Mouse (Mus musculus): ENCODE data around the gene Abcc1. TPM values are rescaled to one million over a fixed set of nuclear protein-coding genes. Genes with fewer than 3 reads are reported as not detected.

Gene Abcc1
- polyA plus RNA-seq, 1 experiment: 0.06 TPM

DNA sequence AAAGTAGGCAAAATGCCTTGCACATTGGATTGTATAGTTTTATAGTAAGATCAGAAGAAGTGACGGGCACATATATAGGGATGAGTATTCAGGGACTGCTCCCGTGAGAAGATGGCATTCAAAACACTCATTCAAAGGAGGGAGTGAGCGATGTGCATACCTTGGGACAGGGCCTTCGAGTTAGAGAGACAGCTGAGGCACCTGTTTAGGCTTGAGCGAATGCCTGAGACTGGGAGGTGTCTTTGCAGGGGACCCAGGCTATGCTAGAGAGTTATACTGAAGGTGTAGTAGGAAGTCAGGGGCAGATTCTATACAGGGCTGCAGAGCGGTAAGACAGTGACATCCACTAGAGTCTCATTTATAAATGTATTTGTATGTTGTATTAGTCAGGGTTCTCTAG is 44.3 kb downstream of the Abcc1 start:
- Histone ChIP-seq H3K36me3 (ENCODE audit: control insufficient read depth) (peaks cover 27% of the 10 kb centered on the region), H3K9me3 (ENCODE audit: control insufficient read depth, low read length) (no peaks in the 10 kb centered on the region), H3K4me3 (replicated peaks) (no peak overlapping the region), H3K27me3 (ENCODE audit: control insufficient read depth) (no peaks in the 10 kb centered on the region), H3K4me1 (ENCODE audit: control insufficient read depth) (no peaks in the 10 kb centered on the region)
- TF ChIP-seq GATA1 (IDR thresholded peaks at IDR 0.05; ENCODE audit: low read length) (no peak), TAL1 (IDR thresholded peaks at IDR 0.05; ENCODE audit: low read length) (no peak)

GRCm38 (mm10) chr16:14409124-14409523 is 47.8 kb downstream of the Abcc1 start:
- peaks cover 38% of the 10 kb centered on the region for H3K36me3 ChIP-seq (ENCODE audit: control insufficient read depth)
- TF ChIP-seq GATA1 (IDR thresholded peaks at IDR 0.05; ENCODE audit: low read length): no peak
- no peak for TF ChIP-seq TAL1 (IDR thresholded peaks at IDR 0.05; ENCODE audit: low read length)

DNA sequence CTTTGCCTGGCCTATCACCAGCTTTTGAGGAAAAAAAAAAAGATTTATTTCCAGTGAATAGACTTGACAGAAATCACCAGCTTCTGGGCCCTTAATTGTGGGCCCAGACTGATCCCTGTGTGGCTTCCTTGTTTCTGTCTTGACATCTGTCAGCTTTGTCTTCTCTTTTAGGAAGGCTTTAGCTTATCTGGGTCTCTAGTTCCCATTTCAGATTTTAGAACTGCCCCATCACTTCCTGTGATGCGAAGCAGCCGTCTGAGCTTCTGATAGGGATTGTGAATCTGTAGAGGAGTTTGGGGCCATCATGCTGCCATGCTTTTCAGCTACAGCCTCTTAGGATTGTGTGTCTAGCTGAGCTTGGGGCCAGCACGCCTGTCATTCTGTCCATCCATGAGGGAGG is 48.4 kb downstream of the Abcc1 start:
- no peak for TF ChIP-seq GATA1 (IDR thresholded peaks at IDR 0.05; ENCODE audit: low read length)
- TF ChIP-seq TAL1 (IDR thresholded peaks at IDR 0.05; ENCODE audit: low read length): no peak
- Histone ChIP-seq H3K9me3 (ENCODE audit: control insufficient read depth, low read length) (no peaks in the 10 kb centered on the region), H3K4me3 (replicated peaks) (no peak overlapping the region), H3K4me1 (ENCODE audit: control insufficient read depth) (no peaks in the 10 kb centered on the region), H3K36me3 (ENCODE audit: control insufficient read depth) (peaks cover 34% of the 10 kb centered on the region), H3K27me3 (ENCODE audit: control insufficient read depth) (no peaks in the 10 kb centered on the region)

More at GRCm38 (mm10) chr16:14409124-14409523, 47.8 kb downstream of the Abcc1 start:
- H3K9me3 ChIP-seq (ENCODE audit: control insufficient read depth, low read length): no peaks in the 10 kb centered on the region
- no peaks in the 10 kb centered on the region for H3K4me1 ChIP-seq (ENCODE audit: control insufficient read depth)
- H3K4me3 ChIP-seq (replicated peaks): no peak overlapping the region
- no peaks in the 10 kb centered on the region for H3K27me3 ChIP-seq (ENCODE audit: control insufficient read depth)

DNA sequence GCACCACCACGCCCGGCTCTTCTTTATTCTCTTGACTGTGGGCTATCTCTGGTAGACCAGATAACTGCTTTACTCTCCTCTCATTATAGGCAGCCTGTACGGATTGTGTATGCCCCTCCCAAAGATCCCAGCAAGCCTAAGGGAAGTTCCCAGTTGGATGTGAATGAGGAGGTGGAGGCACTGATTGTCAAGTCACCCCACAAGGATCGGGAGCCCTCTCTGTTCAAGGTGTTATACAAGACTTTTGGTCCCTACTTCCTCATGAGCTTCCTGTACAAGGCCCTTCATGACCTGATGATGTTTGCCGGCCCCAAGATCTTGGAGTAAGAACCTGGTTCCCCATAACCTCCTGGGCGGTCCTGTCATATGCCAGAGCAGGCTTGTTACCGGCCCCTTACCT is 49.3 kb downstream of the Abcc1 start:
- Histone ChIP-seq H3K4me1 (ENCODE audit: control insufficient read depth) (no peaks in the 10 kb centered on the region), H3K9me3 (ENCODE audit: control insufficient read depth, low read length) (no peaks in the 10 kb centered on the region), H3K4me3 (replicated peaks) (no peak overlapping the region), H3K27me3 (ENCODE audit: control insufficient read depth) (no peaks in the 10 kb centered on the region), H3K36me3 (ENCODE audit: control insufficient read depth) (peaks cover 26% of the 10 kb centered on the region)
- TF ChIP-seq GATA1 (IDR thresholded peaks at IDR 0.05; ENCODE audit: low read length) (no peak), TAL1 (IDR thresholded peaks at IDR 0.05; ENCODE audit: low read length) (no peak)

- no peak overlapping the region for H3K4me3 ChIP-seq (replicated peaks)
- H3K4me1 ChIP-seq (ENCODE audit: control insufficient read depth): no peaks in the 10 kb centered on the region
- TF ChIP-seq TAL1 (IDR thresholded peaks at IDR 0.05; ENCODE audit: low read length) (no peak), GATA1 (IDR thresholded peaks at IDR 0.05; ENCODE audit: low read length) (no peak)
- peaks cover 24% of the 10 kb centered on the region for H3K36me3 ChIP-seq (ENCODE audit: control insufficient read depth)
- no peaks in the 10 kb centered on the region for H3K9me3 ChIP-seq (ENCODE audit: control insufficient read depth, low read length)
- H3K27me3 ChIP-seq (ENCODE audit: control insufficient read depth): no peaks in the 10 kb centered on the region
These were observed 49.8 kb downstream of the Abcc1 start for GRCm38 (mm10) chr16:14411156-14411555.

- peaks cover 17% of the 10 kb centered on the region for H3K36me3 ChIP-seq (ENCODE audit: control insufficient read depth)
- H3K9me3 ChIP-seq (ENCODE audit: control insufficient read depth, low read length): no peaks in the 10 kb centered on the region
- TF ChIP-seq GATA1 (IDR thresholded peaks at IDR 0.05; ENCODE audit: low read length): no peak
- no peak for TF ChIP-seq TAL1 (IDR thresholded peaks at IDR 0.05; ENCODE audit: low read length)
These were observed 51.2 kb downstream of the Abcc1 start for GRCm38 (mm10) chr16:14412551-14412950.

GRCm38 (mm10) chr16:14415206-14415605 is 53.8 kb downstream of the Abcc1 start:
- Histone ChIP-seq H3K4me1 (ENCODE audit: control insufficient read depth) (no peaks in the 10 kb centered on the region), H3K4me3 (replicated peaks) (no peak overlapping the region), H3K27me3 (ENCODE audit: control insufficient read depth) (no peaks in the 10 kb centered on the region), H3K9me3 (ENCODE audit: control insufficient read depth, low read length) (no peaks in the 10 kb centered on the region), H3K36me3 (ENCODE audit: control insufficient read depth) (peaks cover 15% of the 10 kb centered on the region)
- TF ChIP-seq TAL1 (IDR thresholded peaks at IDR 0.05; ENCODE audit: low read length): no peak

More at GRCm38 (mm10) chr16:14412551-14412950, 51.2 kb downstream of the Abcc1 start:
- Histone ChIP-seq H3K4me3 (replicated peaks) (no peak overlapping the region), H3K4me1 (ENCODE audit: control insufficient read depth) (no peaks in the 10 kb centered on the region), H3K27me3 (ENCODE audit: control insufficient read depth) (no peaks in the 10 kb centered on the region)

DNA sequence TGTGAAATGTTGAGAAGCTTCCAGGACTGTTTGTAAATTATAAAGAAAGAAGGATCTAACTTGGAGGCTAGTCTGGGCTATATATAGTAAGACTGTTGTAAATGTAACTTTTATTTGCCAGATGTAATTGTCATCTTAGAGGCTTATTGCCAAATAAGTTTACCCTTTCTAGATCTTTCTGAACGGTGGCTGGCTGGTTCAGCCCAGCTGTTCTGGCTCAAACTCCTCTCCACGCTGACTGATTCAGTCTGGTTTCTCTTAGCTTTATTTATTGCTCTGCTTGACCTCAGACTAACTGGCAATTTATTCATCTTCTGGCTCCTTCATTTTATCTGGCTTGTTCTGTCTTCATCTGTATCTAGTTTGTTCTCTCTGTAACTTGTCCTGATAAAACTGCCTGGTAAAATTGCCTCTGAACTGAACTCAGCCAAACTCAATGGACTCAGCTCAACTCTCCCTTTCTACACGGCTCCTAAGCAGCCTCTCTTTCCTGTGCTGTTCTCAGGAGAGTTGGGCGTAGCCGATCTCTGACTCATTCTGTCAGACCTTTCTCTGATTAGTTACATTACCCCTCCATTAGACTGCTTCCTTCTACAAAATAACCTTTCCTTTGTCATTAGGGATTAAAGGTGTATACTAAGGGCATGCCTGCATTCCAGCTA is 55.7 kb downstream of the Abcc1 start:
- H3K4me1 ChIP-seq (ENCODE audit: control insufficient read depth): no peaks in the 10 kb centered on the region
- TF ChIP-seq TAL1 (IDR thresholded peaks at IDR 0.05; ENCODE audit: low read length) (no peak), GATA1 (IDR thresholded peaks at IDR 0.05; ENCODE audit: low read length) (no peak)
- H3K9me3 ChIP-seq (ENCODE audit: control insufficient read depth, low read length): no peaks in the 10 kb centered on the region
- peaks cover 7% of the 10 kb centered on the region; the same call in 1 of the 2 replicates for H3K36me3 ChIP-seq (ENCODE audit: control insufficient read depth)
- no peak overlapping the region for H3K4me3 ChIP-seq (replicated peaks)
- H3K27me3 ChIP-seq (ENCODE audit: control insufficient read depth): no peaks in the 10 kb centered on the region

DNA sequence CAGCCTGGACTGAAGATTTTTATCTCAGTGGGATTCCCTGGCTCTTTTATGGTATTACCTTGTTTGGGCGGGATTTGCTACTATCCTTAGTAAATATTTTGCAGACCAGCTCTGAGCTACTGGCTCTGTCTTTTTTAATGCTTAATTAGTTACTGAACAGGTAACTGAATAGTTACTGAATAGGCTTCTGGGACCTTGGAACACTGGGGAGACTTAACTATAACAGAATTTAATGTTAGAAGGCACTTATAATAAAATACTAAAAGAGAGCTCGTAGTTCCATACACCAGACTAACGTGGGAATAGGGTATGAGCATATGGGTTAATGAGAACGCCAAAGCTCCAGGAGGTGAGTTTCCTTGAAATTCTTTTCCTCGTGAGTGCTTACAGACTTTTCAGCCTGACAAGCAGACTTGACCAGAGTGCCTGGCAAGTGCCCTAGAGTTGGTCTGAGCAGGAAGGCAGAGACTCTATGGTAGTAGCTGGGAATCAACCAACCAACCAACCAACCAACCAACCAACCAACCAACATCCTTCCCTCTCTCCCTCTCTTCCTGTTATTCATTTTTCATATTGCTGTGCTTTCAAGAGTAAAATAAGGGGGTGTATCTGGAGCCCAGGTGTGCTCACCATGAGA is 59.3 kb downstream of the Abcc1 start:
- H3K4me1 ChIP-seq (ENCODE audit: control insufficient read depth): no peaks in the 10 kb centered on the region
- no peaks in the 10 kb centered on the region for H3K27me3 ChIP-seq (ENCODE audit: control insufficient read depth)
- peaks cover 2% of the 10 kb centered on the region; the same call in 1 of the 2 replicates for H3K36me3 ChIP-seq (ENCODE audit: control insufficient read depth)
- TF ChIP-seq GATA1 (IDR thresholded peaks at IDR 0.05; ENCODE audit: low read length) (no peak), TAL1 (IDR thresholded peaks at IDR 0.05; ENCODE audit: low read length) (no peak)
- H3K4me3 ChIP-seq (replicated peaks): no peak overlapping the region
- H3K9me3 ChIP-seq (ENCODE audit: control insufficient read depth, low read length): no peaks in the 10 kb centered on the region
